Mouse (Mus musculus) liver, adult (tissue): ENCODE data around the gene Rtn3.
A peak's percentile ranks its signal among the peaks of the same experiment; 100 is the strongest.

ENCODE experiments used
- GATA4 ChIP-seq: IDR thresholded peaks from 2 replicates; pipeline ENCODE4 v1.6.1; 2014; ENCODE audit warnings: mild to moderate bottlenecking, low read length; ENCODE audit not compliant: insufficient replicate concordance

The Rtn3 gene

DNA sequence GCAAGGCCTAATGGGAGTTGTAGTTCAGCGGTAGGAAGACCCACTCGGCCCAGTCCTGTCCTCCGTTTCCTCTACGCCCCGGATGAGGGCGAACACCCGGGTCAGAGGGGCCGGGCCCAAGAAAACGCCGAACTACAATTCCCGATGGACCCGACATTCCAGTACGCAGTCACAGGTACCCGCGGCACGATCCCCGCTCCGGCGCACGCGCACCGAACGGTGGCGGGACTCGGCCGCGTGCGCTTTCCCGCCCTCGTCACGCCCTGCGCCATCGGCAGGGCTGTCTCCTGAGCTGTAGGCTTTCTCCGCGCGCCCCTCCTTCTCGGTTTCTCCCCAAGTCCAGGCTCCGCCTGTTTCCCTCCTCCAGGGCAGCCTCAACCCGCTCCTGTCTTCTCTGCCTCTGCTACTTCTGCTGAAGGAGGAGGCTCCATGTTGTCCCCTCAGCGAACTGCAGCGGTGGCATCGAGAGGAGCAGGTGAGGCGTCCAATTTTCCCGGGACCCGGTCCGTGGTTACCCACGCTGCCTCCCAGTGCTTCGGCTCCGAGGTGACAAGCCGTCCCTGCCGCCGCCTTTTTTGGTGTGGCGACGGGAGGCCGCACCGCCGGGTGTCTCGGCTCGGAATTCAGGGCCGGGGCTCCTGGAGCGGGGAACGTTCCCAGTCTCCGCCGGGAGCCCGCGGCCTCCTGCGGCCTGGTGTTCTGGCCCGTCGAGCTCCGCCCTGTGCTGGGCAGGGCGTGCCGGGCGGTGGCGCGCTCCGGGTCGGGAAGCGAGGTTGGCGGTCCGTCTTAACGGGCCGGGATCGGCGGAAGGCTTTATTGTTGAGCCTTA is 11.3 kb upstream of the Rtn3 start:
- peak; percentile 10; the same call in 1 of the 2 replicates for TF ChIP-seq GATA4

DNA sequence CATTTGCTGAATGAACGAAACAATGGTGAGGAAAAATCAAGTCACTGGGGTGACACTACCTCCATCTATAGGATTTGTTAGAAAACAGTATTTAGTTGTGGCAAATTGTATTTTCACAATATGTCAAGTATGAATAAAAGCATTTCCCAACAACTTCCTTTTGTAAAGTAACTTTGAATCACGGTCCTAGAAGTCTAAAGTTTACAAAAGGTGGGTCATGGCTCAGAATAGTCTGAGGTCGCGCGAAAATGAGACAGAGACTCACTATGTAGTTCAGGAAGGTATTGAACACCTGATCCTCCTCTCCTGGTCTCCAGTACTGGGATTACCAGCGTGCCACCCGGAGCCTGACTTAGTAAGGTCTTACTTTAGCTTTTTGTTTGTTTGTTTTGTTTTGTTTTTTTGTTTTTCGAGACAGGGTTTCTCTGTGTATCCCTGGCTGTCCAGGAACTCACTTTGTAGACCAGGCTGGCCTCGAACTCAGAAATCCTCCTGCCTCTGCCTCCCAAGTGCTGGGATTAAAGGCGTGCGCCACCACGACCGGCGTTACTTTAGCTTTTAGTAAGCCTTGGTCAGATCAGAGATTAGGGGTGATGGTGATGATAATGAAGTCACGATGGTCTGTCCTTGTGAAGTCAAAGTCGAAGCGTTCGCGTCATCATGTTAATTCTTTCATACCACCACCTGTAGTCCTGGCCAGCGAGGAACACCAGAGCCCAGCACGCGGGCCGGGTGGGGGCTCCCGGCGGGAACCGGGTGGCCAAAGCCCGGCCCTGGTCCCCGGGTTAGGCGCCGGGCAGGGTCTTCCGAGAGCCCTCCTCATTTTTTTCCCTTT is 10.5 kb upstream of the Rtn3 start, which contains the start of gene Atl3:
Gene Atl3 (plus strand): TSS at position 689 of the 835 bp plus-strand sequence.
- TF ChIP-seq GATA4: no peak

DNA sequence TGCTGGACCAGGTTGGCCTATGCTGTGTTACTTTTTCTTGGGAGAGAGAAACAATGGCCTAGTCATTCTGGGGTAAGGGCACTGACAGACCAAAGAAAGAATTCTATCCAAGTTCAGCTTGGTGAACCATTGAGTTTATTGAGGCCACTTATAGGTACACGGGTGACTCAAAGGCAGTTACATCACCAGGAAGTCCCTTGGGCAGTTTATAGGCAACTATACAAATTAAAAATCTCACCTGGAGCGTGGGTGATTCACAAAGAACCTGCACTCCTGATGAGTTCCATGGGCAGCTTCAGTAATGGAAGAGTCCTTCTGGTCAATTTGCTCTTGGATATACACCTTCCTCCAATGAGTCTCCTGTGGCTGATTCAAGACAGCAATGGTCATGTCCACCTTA is 9.6 kb upstream of the Rtn3 start:
- TF ChIP-seq GATA4: no peak

GRCm38 (mm10) chr19:7491960-7492359 is 8.9 kb upstream of the Rtn3 start:
- TF ChIP-seq GATA4: no peak

DNA sequence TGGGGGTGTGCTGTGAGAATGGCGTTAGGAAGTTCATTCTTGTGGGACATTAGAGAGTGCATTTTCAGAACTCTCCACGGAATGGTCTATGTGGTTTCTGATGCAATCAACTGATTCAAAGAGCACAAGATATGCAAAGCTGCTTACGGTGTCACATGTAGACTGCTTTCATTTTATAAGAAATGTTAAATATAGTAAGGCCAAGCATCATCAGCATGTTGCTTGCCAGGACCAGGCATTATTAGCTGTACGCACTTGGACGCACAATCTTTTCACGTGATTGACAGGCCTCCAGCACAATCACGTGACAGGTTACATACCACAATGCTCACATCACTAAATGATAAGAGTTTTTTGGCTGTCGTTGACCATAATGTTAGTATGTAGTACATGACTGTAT is 4.6 kb upstream of the Rtn3 start:
- TF ChIP-seq GATA4: no peak

DNA sequence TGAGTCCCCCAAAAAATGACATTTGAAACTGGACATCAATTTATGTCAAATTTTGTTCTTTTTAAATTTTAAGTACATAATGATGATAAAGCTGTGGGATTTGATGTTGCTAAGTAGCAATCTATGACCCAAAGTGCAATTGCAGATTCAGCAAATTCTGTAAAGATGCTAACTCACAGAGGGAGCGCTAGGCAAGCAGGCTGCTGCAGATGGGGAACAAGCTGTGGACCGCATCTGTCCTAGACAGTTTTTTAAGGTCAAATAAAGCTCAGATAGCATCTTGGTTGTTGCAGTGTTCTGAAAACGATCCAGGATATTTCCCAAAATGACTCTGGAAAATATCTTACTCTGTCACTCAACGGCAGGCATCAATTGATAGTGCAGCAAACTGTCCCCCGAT is 995 bp upstream of the Rtn3 start:
- no peak for TF ChIP-seq GATA4

GRCm38 (mm10) chr19:7483512-7483882 is 416 bp upstream of the Rtn3 start:
- no peak for TF ChIP-seq GATA4

DNA sequence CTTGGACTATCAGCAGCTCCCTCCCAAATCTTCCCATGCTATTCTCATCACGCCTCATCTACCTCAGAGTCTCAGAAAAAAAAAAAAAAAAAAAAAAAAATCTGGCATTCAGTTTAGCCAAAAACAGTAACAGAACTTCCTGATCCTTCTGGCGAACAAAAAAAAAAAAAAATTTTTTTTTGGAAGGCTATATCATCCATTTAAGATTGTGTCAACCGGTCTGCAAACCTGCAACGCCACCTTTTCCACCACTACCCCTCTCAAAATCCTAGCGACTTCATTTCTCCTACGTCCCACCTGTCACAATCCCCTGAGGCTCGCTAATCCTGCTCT is 849 bp downstream of the Rtn3 start:
- no peak for TF ChIP-seq GATA4

DNA sequence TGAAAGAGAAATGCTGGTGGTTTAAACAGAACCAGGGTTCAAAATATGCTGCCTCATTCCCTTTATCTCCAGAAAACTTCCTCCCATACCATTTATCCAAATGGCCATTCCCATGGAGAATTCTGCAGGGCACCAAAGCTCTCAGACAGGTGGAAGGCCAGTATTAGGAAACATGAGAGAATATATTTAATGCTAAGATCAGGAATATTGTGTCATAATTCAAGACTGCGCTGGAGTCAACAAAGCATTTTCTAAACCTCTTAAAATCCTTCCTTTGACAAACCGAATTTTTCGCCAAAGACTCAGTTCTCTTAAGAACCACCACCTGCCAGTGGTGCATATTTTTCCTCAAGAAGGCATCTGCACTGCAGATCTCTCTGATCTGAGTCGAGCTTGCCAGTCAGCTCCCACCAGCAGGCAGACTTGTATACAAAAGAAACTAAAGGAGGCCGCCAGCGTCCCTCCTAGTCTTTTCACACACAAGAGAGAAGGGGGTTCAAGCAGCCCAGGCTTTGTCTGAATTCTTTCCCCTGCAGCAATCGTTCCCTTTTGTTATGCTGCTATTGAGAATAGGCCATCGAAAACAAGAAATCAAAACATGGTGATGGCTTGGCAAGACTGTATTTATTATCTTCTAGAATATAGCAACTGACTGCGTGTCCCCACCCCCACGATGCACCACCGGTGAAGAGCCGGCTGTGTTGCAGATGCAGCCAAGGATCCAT is 1.4 kb downstream of the Rtn3 start:
- no peak for TF ChIP-seq GATA4

DNA sequence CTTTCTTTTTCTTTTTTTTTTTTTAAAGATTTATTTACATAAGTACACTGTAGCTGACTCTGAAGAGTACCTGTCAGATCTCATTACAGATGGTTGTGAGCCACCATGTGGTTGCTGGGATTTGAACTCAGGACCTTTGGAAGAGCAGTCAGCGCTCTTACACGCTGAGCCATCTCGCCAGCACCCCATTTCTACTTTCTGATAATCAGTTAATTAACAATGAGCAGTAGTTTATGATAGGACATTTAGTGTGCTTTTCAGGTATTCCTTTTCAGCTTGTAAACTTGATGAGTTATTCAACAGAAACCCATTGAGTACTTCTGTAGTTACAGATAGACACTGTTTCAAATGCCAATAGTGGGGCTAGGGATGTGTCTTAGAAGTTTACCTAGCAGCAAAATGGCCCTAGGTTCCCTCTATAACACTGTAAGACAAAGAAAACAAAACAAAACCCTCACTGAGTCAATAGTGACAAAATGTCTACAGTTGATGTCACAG is 3.3 kb downstream of the Rtn3 start:
- TF ChIP-seq GATA4: no peak

GRCm38 (mm10) chr19:7470643-7471042 is 12.4 kb downstream of the Rtn3 start:
- no peak for TF ChIP-seq GATA4

GRCm38 (mm10) chr19:7467915-7468314 is 15.2 kb downstream of the Rtn3 start:
- no peak for TF ChIP-seq GATA4

GRCm38 (mm10) chr19:7459370-7459769 is 23.7 kb downstream of the Rtn3 start:
- TF ChIP-seq GATA4: no peak

- no peak for TF ChIP-seq GATA4
These were observed 24.2 kb downstream of the Rtn3 start for GRCm38 (mm10) chr19:7458901-7459300.

- no peak for TF ChIP-seq GATA4
These were observed 26.3 kb downstream of the Rtn3 start for GRCm38 (mm10) chr19:7456803-7457202.
